Mouse (Mus musculus) forebrain, embryonic 10.5 days (tissue): ENCODE measurements around the gene Dap3. TPM values are rescaled to one million over a fixed set of nuclear protein-coding genes. Genes with fewer than 3 reads are reported as not detected.
"Not testable (repeated sequence)": the region's sequence is repeated elsewhere in the genome, so short reads cannot be mapped to it uniquely, and the experiment has no call there.

Experiments used
- DNase-seq: peaks from one replicate; pipeline ENCODE4 v3.0.0-alpha.2; 2017; ENCODE audit warnings: low spot score; ENCODE audit errors: extremely low spot score
- H3K27ac ChIP-seq: fragments of 300-500 bp; sonication (generic); 2 replicates; pipeline ENCODE4 v1.5.1; 2016; ENCODE audit warnings: mild to moderate bottlenecking
- H3K27me3 ChIP-seq: fragments of 300-500 bp; sonication (generic); 2 replicates; pipeline ENCODE4 v1.6.1; 2016; ENCODE audit warnings: mild to moderate bottlenecking; ENCODE audit not compliant: poor library complexity, severe bottlenecking
- H3K36me3 ChIP-seq: fragments of 300-500 bp; sonication (generic); replicated peaks from 2 replicates; pipeline ENCODE4 v1.6.1; 2016; ENCODE audit warnings: mild to moderate bottlenecking, moderate library complexity
- H3K4me1 ChIP-seq: fragments of 300-500 bp; sonication (generic); 2 replicates; pipeline ENCODE4 v1.6.1; 2016
- H3K4me3 ChIP-seq: fragments of 300-500 bp; sonication (generic); 2 replicates; pipeline ENCODE4 v1.5.1; 2016; ENCODE audit warnings: mild to moderate bottlenecking, moderate library complexity
- H3K9me3 ChIP-seq: fragments of 300-500 bp; sonication (generic); 2 replicates; pipeline ENCODE4 v1.6.1; 2016; ENCODE audit warnings: mild to moderate bottlenecking, moderate library complexity
- WGBS: fragments of 180-500 bp; shearing (Covaris S2); methylation state at CpG from one replicate; pipeline ENCODE4 v1.1.7; 2016; 5-methylcytosine and 5-hydroxymethylcytosine counted together
- polyA plus RNA-seq: library from polyadenylated mRNA; unstranded; fragments of >200 nt; fragmentation: Nextera tagmentation; extraction: Ambion mirVana; gene quantifications from 2 replicates; pipeline ENCODE4 v1.2.1, GENCODE M21; 2016

Dap3 gene
- polyA plus RNA-seq = 133 and 135 TPM in 2 replicates

GRCm38 (mm10) chr3:88950576-88951326, at the start of gene Dap3, which contains the start of gene Ash1l:
Gene Dap3, minus strand, starts transcription at chr3:88951181.
Gene Ash1l, plus strand, starts transcription at chr3:88950622.
- peaks cover 38% of the 10 kb centered on the region for H3K4me1 ChIP-seq
- H3K27ac ChIP-seq = peak within 1 kb of the TSS; percentile 99
- peak within 1 kb of the TSS; percentile 90 for H3K4me3 ChIP-seq
- H3K36me3 ChIP-seq = no peaks in the 10 kb centered on the region
- no peaks in the 10 kb centered on the region for H3K9me3 ChIP-seq
- peak; percentile 85 for DNase-seq
- H3K27me3 ChIP-seq = no peaks in the 10 kb centered on the region
- WGBS = under 1% methylated on average over 38 of the region's 64 CpGs

- Histone ChIP-seq H3K27ac (no peak overlapping the region), H3K36me3 (peaks cover 36% of the 10 kb centered on the region), H3K4me1 (no peaks in the 10 kb centered on the region), H3K4me3 (no peak overlapping the region), H3K27me3 (no peaks in the 10 kb centered on the region), H3K9me3 (no peaks in the 10 kb centered on the region)
- 92% methylated on average over 2 of the region's 2 CpGs for WGBS
- no peak for DNase-seq
Measured at GRCm38 (mm10) chr3:88992793-88993192, 41.8 kb upstream of the Dap3 start.

- no peaks in the 10 kb centered on the region for H3K27me3 ChIP-seq
- no peak overlapping the region for H3K27ac ChIP-seq
- H3K4me1 ChIP-seq = peaks cover 9% of the 10 kb centered on the region; the same call in 1 of the 2 replicates
- H3K36me3 ChIP-seq = peaks cover 74% of the 10 kb centered on the region
- H3K4me3 ChIP-seq = no peak overlapping the region
- DNase-seq = no peak
- H3K9me3 ChIP-seq = no peaks in the 10 kb centered on the region
- 64% methylated on average over 4 of the region's 4 CpGs for WGBS
Measured at GRCm38 (mm10) chr3:88983921-88984381, 33.0 kb upstream of the Dap3 start.

- Histone ChIP-seq H3K27ac (no peak overlapping the region), H3K9me3 (peaks cover 5% of the 10 kb centered on the region; the same call in 1 of the 2 replicates), H3K27me3 (no peaks in the 10 kb centered on the region), H3K4me3 (no peak overlapping the region), H3K4me1 (peaks cover 9% of the 10 kb centered on the region; the same call in 1 of the 2 replicates), H3K36me3 (peaks cover 83% of the 10 kb centered on the region)
- no peak for DNase-seq
- WGBS = 95% methylated on average over 8 of the region's 8 CpGs
Measured at GRCm38 (mm10) chr3:88981206-88982010, 30.4 kb upstream of the Dap3 start.

- no peak for DNase-seq
- peaks cover 5% of the 10 kb centered on the region; the same call in 1 of the 2 replicates for H3K9me3 ChIP-seq
- H3K27ac ChIP-seq = no peak overlapping the region
- 94% methylated on average over 2 of the region's 2 CpGs for WGBS
- H3K4me1 ChIP-seq = no peaks in the 10 kb centered on the region
- no peaks in the 10 kb centered on the region for H3K27me3 ChIP-seq
- H3K4me3 ChIP-seq = no peak overlapping the region
- H3K36me3 ChIP-seq = peaks cover 54% of the 10 kb centered on the region
Measured at GRCm38 (mm10) chr3:88975012-88975411, 24.0 kb upstream of the Dap3 start.

- not testable (repeated sequence) for H3K9me3 ChIP-seq, H3K27ac ChIP-seq, H3K4me1 ChIP-seq, H3K27me3 ChIP-seq, DNase-seq, H3K4me3 ChIP-seq
- peaks cover 20% of the 10 kb centered on the region for H3K36me3 ChIP-seq
Measured at GRCm38 (mm10) chr3:88963211-88963610, 12.2 kb upstream of the Dap3 start.

- no peak overlapping the region for H3K4me3 ChIP-seq
- no peaks in the 10 kb centered on the region for H3K36me3 ChIP-seq
- peaks cover 25% of the 10 kb centered on the region for H3K4me1 ChIP-seq
- no peaks in the 10 kb centered on the region for H3K9me3 ChIP-seq
- no peak overlapping the region for H3K27ac ChIP-seq
- no peak for DNase-seq
- H3K27me3 ChIP-seq = no peaks in the 10 kb centered on the region
Measured at GRCm38 (mm10) chr3:88953736-88954135, 2.8 kb upstream of the Dap3 start.

GRCm38 (mm10) chr3:88953246-88953645, 2.3 kb upstream of the Dap3 start:
- no peak for DNase-seq
- Histone ChIP-seq H3K36me3 (no peaks in the 10 kb centered on the region), H3K27me3 (no peaks in the 10 kb centered on the region), H3K4me3 (no peak overlapping the region), H3K27ac (no peak overlapping the region), H3K4me1 (peaks cover 30% of the 10 kb centered on the region), H3K9me3 (no peaks in the 10 kb centered on the region)
- 90% methylated on average over 4 of the region's 4 CpGs for WGBS

- 2% methylated on average over 5 of the region's 5 CpGs for WGBS
- Histone ChIP-seq H3K36me3 (no peaks in the 10 kb centered on the region), H3K9me3 (no peaks in the 10 kb centered on the region), H3K4me1 (peaks cover 38% of the 10 kb centered on the region), H3K4me3 (peak overlapping the region; percentile 90), H3K27ac (peak overlapping the region; percentile 99), H3K27me3 (no peaks in the 10 kb centered on the region)
- DNase-seq = no peak
Measured at GRCm38 (mm10) chr3:88951327-88951800, 383 bp upstream of the Dap3 start.

- H3K4me3 ChIP-seq = peak overlapping the region; percentile 90
- no peaks in the 10 kb centered on the region for H3K36me3 ChIP-seq
- peak; percentile 90 for DNase-seq
- no peaks in the 10 kb centered on the region for H3K27me3 ChIP-seq
- under 1% methylated on average over 70 of the region's 92 CpGs for WGBS
- H3K27ac ChIP-seq = peak overlapping the region; percentile 99
- peaks cover 38% of the 10 kb centered on the region for H3K4me1 ChIP-seq
- no peaks in the 10 kb centered on the region for H3K9me3 ChIP-seq
Measured at GRCm38 (mm10) chr3:88949786-88950575, 1.0 kb downstream of the Dap3 start.

GRCm38 (mm10) chr3:88944109-88944508, 6.9 kb downstream of the Dap3 start:
- H3K27me3 ChIP-seq = no peaks in the 10 kb centered on the region
- H3K27ac ChIP-seq = no peak overlapping the region
- no peak overlapping the region for H3K4me3 ChIP-seq
- WGBS = 98% methylated on average over 4 of the region's 4 CpGs
- H3K36me3 ChIP-seq = peaks cover 34% of the 10 kb centered on the region
- no peak for DNase-seq
- H3K4me1 ChIP-seq = peaks cover 17% of the 10 kb centered on the region
- H3K9me3 ChIP-seq = no peaks in the 10 kb centered on the region

GRCm38 (mm10) chr3:88942316-88942880, 8.6 kb downstream of the Dap3 start:
- peaks cover under 1% of the 10 kb centered on the region; the same call in 1 of the 2 replicates for H3K4me1 ChIP-seq
- H3K4me3 ChIP-seq = no peak overlapping the region
- 95% methylated on average over 10 of the region's 10 CpGs for WGBS
- no peaks in the 10 kb centered on the region for H3K9me3 ChIP-seq
- H3K27ac ChIP-seq = no peak overlapping the region
- DNase-seq = no peak
- H3K27me3 ChIP-seq = no peaks in the 10 kb centered on the region
- peaks cover 52% of the 10 kb centered on the region for H3K36me3 ChIP-seq
